Mouse (Mus musculus) adipose tissue, adult 10 weeks (tissue): ENCODE results near the gene Olfr1008. TPM values are rescaled to one million over a fixed set of nuclear protein-coding genes. Genes with fewer than 3 reads are reported as not detected.

Experiments used
- polyA plus RNA-seq: library from polyadenylated mRNA; stranded (reverse); fragments of 350-450 nt; fragmentation: Illumina TruSeq; extraction: RNeasy Lipid Tissue Mini Kit (QIAGEN cat#74804); gene quantifications from one replicate; pipeline ENCODE4 v1.2.3, GENCODE M21; 2014; ENCODE audit warnings: low read depth, low replicate concordance

Olfr1008 gene
- not detected for polyA plus RNA-seq

GRCm38 (mm10) chr2:85689131-85689530 lies at the start of gene Olfr1008:
Gene Olfr1008, plus strand, starts transcription at chr2:85689431.

DNA sequence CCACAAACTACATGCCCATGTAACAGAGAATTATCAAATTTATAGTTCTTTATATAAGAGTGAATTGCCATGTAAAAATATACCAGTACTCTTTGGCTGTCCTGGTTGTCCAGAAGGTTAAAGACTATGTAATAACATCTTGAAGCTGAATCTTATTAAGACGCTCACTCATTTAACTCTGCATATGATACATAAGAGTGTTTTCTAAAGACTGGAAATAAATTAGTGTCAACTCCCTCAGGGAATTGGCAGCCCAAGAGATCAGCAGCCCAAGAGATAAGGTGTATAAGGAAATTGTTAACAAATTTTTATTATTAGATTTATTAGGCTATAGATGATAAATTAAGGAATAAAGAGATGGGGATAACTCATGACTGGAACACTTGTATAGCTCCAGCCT lies 38.6 kb upstream of the Olfr1008 start, which contains the start of gene Olfr1002:
Gene Olfr1002, minus strand, starts transcription at position 101 of the 400 bp plus-strand sequence.

GRCm38 (mm10) chr2:85664355-85664754 lies 24.9 kb upstream of the Olfr1008 start, which contains the start of gene Olfr154:
Gene Olfr154, minus strand, starts transcription at chr2:85664455.

GRCm38 (mm10) chr2:85678667-85679066 lies 10.6 kb upstream of the Olfr1008 start, which contains the start of gene Olfr1006:
Gene Olfr1006, minus strand, starts transcription at chr2:85678767.

GRCm38 (mm10) chr2:85715119-85715518 lies 25.9 kb downstream of the Olfr1008 start, which contains the start of gene Olfr1009:
Gene Olfr1009, plus strand, starts transcription at chr2:85715419.

Other genes starting within 250 kb of the Olfr1008 start
- not detected for gene Olfr995, start 245.8 kb upstream of the Olfr1008 start, polyA plus RNA-seq
- not detected for gene 4833423E24Rik, start 170.4 kb upstream of the Olfr1008 start, polyA plus RNA-seq
- gene Olfr996, start 110.2 kb upstream of the Olfr1008 start, polyA plus RNA-seq: not detected
- gene Olfr998, start 100.5 kb upstream of the Olfr1008 start, polyA plus RNA-seq: not detected
- gene Olfr1000, start 77.5 kb upstream of the Olfr1008 start, polyA plus RNA-seq: not detected
- not detected for gene Olfr1002, start 38.7 kb upstream of the Olfr1008 start, polyA plus RNA-seq
- not detected for gene Olfr154, start 25.0 kb upstream of the Olfr1008 start, polyA plus RNA-seq
- gene Olfr1006, start 10.7 kb upstream of the Olfr1008 start, polyA plus RNA-seq: not detected
- gene Olfr1009, start 26.0 kb downstream of the Olfr1008 start, polyA plus RNA-seq: not detected
- not detected for gene Olfr1012, start 73.3 kb downstream of the Olfr1008 start, polyA plus RNA-seq
- gene Olfr1013, start 77.7 kb downstream of the Olfr1008 start, polyA plus RNA-seq: not detected
- not detected for gene Olfr1014, start 83.3 kb downstream of the Olfr1008 start, polyA plus RNA-seq
- gene Olfr1015, start 92.6 kb downstream of the Olfr1008 start, polyA plus RNA-seq: not detected
- gene Olfr1016, start 113.1 kb downstream of the Olfr1008 start, polyA plus RNA-seq: not detected
- gene Olfr1018, start 129.0 kb downstream of the Olfr1008 start, polyA plus RNA-seq: not detected
- not detected for gene Olfr1019, start 156.1 kb downstream of the Olfr1008 start, polyA plus RNA-seq
- gene Olfr1020, start 157.6 kb downstream of the Olfr1008 start, polyA plus RNA-seq: not detected
- not detected for gene Olfr1022, start 179.2 kb downstream of the Olfr1008 start, polyA plus RNA-seq
- not detected for gene Olfr1023, start 196.2 kb downstream of the Olfr1008 start, polyA plus RNA-seq
- not detected for gene Olfr1024, start 215.6 kb downstream of the Olfr1008 start, polyA plus RNA-seq
- gene Olfr1025-ps1, start 225.8 kb downstream of the Olfr1008 start, polyA plus RNA-seq: not detected
- gene Olfr1026, start 232.1 kb downstream of the Olfr1008 start, polyA plus RNA-seq: not detected